Mouse (Mus musculus) gastrocnemius, adult 18-20 months (tissue): ENCODE measurements around the gene Trim71. TPM values are rescaled to one million over a fixed set of nuclear protein-coding genes. Genes with fewer than 3 reads are reported as not detected.

ENCODE experiments used
- DNase-seq: peaks from one replicate; pipeline ENCODE4 v3.0.0; 2021; ENCODE audit warnings: low spot score
- long read RNA-seq, 2 experiments: library from polyadenylated mRNA; stranded (forward); transcript quantifications; one replicate each; pipeline ENCODE4 v2.0.0; 2021
- total RNA-seq, 2 experiments: library from RNA; stranded (reverse); gene quantifications; 2 replicates each; pipeline ENCODE4 v1.2.3; 2021

Gene Trim71
- not detected for total RNA-seq
- long read RNA-seq, experiment 1, result 0 reads
- long read RNA-seq, experiment 2, result 0 reads

DNA sequence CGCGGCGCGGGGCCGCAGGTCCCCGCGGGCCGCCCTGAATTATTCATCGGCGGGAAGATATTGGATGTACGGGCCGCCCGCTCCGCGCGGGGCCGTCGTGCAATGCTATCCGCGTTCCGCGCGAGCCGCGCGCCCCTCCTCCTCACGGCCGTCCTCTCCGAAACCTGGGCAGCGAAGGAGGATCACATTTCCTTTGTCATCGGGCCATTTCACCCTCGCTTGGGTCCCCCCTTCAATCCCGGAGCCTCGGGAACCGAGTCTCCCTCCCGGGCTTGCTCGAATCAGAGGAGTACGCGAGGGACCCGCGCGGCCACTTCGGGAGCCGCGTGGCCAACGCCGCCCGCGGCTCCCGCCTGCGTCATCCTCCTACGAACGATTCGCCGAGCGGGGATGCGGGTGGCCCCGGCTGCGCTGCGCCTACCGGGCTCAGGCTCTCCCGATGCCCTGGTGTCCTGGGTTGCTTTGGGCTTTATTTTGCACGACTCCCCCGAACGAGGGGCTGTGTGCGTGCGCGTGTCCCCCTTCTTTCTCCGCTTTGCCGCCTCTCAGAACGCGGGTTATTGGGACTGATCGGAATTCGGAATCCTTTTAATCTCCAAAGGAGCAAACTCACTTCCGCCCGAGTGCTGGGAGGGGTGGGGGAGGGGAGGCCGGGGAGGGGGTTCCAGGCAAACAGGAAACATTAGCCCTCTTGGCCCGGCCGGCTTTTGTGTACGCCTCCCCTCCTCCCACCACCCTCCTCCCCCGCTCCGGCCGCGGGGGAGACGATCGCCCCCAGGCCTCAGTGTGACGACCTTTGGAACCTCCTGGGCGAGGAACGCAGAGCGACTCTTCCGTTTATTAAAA, at the start of gene Trim71:
TSS of gene Trim71 (minus strand) at position 609 of the 846 bp plus-strand sequence.
- DNase-seq, result no peak

DNA sequence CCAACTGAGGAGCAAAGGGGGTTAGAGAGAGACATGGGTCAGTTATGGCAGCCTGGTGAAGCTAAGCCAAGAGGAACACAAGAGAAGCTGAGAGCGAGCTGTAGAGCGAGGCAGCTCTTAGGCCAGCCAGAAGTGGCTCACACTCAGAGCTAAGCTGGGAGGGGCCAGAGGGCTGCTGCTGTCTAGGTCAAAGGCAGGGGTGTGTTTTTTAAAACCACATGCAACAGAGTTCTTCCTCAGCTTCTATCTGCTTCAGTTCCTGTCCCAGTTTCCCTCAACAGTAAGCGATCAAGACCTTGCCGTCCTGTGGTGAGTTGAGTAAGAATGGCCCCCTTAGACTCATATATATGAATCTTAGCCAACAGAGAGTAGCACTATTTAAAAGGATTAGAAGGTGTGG, 48.9 kb upstream of the Trim71 start:
- DNase-seq, result no peak

DNA sequence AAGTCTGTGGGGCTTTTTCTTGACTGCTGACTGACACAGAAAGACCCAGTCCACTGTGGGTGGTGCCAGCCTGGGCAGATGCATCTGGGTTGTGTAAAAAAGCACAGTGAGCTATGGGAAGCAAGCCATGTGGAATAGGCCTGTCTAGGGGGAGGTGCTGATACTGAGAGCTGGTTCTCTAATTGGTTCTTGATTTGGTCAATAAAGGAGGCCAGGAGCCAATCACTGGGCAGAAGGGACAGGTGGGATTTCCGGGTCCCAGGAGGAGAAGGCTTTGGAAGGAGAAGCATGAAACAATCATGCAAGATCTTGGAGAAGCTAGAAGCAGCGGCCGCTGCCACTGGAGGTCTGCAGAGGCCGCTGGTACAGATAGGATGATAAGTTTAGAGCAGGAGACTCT, 48.4 kb upstream of the Trim71 start:
- DNase-seq, result peak; percentile 9

DNA sequence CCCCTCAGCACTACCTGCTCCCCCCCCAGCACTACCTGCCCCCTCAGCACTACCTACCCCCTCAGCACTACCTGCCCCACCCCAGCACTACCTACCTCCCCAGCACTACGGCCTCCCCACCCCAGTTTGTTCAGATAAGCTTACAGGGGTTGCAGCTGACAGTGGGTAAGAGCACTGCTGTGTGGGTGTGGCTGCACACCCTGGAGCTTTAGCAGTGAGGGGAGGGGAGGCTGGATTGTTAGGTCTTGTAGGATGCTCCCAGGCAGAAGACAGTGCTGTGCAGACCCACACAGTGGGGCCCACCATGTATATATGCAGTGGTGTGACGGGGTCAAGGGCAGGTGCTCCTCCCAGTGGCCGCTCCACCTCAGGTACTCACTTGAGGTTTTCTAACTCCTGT, 46.1 kb upstream of the Trim71 start:
- no peak for DNase-seq

DNA sequence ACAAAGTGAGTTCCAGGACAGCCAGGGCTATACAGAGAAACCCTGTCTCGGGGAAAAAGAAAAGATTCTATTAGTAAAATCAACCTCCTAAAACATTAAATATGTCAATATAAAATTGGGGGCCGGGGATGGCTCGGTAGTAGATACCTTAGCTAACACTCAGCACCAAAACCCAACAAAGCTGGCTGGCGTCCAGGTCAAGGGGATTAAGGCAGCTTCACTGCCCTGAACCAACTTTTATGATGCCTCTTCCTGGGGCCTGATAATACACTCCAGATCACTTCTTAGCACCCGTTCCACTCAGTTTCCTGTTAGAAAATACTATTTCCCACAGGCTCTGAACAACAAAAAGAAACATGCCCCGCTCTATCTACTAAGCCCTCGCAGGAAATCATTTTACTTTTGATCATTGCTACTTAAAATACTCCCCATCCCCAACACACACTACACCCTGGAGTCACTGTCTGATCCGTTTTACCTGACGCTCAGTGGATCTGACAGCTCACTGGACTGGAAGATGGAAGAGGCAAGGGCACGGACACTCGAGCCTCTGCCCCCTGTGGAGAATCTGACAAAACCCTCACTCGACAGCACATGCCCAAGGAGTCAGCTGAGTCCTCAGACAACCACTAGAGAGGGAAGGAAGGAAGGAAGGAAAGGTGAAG, 39.8 kb upstream of the Trim71 start:
- no peak for DNase-seq

DNA sequence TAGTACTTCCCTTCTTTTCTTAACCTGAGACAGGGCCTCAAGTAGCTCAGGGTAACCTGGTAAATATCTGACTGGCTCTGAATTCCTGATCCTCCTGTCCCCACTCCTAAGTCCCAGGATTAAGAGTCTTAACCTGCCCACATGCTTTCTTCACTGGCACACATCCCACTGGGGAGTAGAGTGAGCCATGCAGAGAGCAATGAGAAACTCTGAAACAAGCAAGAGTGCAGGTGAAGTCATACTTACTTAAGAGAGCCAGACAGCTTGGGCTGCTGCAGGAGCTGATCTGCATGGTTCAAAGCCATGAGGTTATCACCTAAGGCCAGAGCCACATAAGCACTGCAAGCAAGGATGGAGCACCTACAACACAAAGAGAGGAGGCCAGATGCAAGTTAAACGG, 36.9 kb upstream of the Trim71 start:
- no peak for DNase-seq

DNA sequence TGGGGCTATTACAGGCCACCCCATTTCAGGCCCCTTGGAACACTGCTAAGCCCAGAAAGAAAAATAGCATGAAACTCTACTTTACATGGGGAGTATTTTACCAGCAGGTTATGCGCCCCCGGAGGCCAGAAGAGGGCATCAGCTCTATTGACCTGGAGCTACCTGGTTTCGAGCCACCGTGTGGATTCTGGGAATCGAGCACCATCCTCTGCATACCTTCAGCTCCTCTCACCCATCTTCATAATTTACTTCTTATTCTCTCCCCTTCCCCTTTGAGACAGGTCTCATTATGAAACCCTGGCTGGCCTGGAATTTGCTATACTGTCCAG, 20.8 kb upstream of the Trim71 start:
- no peak for DNase-seq

DNA sequence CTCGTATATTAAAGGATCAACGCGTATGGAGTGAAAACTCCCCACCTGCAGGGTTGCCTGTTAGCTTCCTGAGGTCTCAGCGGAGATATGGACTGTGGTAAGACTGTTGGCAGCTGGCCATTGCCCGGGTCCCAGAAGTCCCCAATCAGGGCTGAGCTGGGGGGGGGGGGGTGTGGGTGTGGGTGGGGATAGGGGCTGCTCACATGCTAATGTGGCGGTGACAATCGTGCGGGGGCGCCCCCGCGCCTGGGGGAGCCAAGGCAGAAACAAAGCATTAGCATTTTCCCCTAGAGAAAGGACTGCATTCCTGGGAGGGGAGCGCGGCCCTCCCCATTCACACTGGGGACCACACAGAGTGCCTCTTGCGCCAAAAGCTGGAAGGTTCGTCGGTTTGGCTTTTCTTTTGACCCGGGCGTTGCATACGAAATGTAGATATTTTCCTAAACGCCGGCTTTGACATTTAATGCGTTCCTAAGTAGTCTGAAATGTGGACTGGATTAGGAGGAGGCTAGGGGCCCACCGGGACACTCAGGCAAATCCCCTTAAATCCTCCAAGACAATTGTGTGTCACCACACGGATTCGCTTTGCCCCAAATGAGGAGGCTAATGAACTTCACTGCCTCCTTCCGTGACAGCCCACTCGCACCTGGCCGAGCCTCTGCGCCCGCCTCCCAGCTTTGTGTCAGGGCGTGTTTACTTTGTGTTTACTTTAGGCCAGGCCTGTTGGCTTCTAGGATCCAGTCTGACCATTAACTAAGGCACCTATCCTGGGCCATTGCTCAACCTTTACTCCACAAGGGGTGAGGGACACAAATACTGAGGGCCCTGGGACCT, 20.2 kb upstream of the Trim71 start:
- no peak for DNase-seq

DNA sequence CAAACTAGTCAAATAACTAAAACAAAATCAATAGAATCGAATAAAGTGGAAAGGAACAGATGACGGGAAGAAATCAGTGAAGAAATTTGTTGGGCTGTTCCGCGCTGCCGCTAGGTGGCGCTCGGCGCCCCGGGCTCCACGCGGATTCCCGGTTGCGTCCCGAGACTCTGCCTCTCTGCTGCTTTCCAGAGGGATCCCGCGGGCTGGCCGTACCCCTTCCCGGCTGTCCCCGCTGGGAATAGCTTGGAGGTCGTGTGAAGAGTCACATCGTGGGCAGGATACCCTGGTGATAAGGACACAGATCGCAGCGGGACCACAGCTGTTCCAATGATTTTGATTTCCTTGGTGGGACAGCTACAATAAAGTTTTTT, 19.6 kb upstream of the Trim71 start:
- DNase-seq, result peak; percentile 62

DNA sequence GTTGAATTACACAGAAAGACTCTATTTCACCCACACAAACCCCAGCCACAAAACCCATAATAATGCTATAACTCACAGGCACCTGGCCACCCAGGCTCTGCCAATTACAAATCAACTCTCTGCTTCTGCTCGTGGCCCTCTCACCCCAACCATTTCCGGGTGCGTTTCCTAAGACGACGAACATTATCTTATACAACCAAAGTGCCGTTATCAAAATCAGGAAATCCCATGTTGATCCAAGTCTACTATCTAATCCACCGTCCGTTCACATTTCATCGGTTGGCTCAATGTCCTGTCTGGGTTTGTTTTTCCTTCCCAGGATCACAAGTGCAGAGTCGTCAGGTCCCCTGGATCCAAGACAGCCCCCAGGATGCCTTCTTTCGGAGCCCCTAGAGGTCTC, 14.5 kb upstream of the Trim71 start:
- DNase-seq, result no peak

DNA sequence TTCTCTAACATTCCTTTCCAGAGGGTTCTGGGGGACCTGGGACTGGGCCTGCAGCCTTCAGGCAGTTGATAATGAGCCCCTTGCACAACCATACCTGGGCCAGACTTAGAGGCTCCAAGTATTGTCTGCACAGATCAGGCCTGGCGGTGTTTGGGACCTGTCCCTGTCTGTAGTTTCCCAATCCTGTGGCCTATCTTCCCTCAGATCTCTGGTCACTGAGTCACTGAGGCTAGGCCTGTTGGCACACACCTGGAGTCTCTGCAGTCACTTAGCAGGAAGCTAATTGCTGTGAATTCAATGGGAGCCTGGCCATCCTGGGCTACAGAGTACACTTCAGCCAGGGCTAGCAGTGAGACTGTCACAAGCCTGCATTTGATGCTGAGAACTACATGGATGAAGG, 11.8 kb upstream of the Trim71 start:
- DNase-seq, result no peak

DNA sequence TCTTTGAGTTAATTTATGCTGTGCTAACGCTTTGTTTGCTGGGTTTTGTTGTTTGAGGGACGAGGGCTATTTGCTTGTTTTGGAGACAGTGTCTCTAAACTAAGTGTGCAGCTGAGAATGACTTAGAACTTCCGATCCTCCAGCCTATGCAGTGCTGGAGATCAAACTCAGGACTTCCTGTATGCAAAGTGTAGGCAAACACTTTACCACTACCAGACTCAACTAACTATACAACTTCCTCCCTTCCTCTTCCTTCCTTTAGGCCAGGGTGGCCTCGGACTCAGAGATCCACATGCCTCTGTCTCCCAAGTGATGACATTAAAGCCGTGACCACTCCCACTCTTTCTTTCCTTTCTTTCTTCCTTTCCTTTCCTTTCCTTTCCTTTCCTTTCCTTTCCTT, 9.4 kb upstream of the Trim71 start:
- DNase-seq, result no peak

DNA sequence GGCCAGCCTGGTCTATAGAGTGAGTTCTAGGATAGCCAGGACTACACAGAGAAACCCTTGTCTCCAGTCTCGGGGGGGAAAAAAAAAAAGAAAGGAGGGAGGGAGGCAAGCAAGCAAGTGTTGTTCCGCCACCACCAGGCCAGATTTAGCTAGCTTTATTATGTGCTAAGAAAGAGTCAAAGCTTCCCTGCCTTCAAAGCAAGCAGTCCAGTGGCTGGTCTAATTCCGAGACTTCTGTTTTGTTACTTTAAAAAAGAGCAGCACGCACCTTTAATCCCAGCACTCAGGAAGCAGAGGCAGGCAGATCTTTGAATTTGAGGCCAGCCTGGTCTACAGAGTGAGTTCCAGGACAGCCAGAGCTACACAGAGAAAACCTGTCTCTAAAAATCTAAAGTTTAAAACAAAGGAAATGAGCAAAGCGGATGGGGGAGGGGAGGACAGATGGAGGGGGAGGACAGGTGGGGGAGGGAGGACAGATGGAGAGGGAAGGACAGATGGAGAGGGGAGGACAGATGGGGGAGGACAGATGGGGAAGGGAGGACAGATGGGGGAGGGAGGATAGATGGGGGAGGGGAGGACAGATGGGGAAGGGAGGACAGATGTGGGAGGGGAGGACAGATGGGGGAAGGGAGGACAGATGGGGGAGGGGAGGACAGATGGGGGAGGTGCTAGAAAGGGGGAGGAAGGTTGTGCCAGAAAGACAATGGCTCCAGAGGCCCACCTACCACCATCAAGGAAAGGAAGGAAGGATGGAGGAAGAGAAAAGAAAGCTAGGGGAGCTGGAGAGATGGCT, 4.7 kb upstream of the Trim71 start:
- DNase-seq, result no peak

DNA sequence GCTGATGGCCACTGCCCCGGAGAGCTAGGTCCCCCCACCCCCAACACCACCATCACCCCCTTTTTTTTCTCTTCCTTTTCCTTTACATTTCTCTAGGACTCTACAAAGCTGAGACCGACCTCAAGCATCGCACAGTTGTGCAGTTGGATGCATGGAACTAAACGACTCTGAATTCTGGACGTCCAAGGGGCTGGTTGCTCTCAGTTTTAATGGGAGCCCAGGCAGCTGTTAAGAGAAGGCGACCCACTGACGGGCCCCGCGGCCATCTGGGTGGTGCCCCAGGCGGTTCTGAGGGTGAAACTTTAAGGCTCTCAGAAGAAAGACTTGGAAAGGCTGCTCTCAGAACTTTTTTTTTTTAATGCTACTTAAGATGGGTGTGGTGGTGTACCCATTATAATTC, 498 bp upstream of the Trim71 start:
- DNase-seq, result no peak

DNA sequence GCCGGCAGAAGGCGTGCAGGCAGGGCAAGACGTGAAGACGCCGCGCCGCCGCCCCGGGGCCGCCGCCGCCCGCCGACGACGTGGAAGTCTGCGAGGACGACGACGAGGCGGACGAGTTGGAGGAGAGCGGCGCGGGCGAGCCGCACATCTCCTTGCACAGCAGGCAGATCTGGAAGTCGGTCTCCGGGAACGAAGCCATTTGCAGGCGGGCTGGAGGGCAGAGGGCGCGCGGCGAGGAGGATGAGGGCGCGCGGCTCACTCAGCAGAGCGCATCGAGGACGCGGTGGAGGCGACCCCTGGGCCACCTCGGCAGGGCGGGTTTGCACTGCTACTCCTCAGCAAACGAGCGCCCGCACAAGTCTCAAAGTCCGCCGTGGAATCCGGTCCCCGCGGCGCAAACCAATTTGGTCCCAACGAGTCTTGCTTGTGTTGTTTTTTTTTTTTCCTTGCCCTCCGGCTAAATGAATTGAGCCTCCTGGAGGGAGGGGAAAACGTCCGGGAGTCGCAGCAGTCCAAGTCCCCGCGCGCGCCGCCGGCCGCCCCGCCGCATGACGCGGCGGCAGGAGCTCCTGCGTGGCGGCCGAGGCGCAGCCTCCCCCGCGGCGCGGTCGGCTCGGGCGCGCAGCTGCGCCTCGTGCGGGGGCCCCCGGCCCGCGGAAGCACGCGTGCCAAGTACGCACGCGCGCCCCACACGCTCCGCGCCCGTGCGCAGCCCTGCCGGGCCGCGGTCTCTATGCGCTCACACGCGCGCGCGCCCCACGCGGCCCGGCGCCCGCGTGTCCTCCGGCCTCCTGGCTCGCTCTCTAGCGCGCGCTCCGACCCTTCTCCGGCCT, 1.0 kb downstream of the Trim71 start:
- no peak for DNase-seq

DNA sequence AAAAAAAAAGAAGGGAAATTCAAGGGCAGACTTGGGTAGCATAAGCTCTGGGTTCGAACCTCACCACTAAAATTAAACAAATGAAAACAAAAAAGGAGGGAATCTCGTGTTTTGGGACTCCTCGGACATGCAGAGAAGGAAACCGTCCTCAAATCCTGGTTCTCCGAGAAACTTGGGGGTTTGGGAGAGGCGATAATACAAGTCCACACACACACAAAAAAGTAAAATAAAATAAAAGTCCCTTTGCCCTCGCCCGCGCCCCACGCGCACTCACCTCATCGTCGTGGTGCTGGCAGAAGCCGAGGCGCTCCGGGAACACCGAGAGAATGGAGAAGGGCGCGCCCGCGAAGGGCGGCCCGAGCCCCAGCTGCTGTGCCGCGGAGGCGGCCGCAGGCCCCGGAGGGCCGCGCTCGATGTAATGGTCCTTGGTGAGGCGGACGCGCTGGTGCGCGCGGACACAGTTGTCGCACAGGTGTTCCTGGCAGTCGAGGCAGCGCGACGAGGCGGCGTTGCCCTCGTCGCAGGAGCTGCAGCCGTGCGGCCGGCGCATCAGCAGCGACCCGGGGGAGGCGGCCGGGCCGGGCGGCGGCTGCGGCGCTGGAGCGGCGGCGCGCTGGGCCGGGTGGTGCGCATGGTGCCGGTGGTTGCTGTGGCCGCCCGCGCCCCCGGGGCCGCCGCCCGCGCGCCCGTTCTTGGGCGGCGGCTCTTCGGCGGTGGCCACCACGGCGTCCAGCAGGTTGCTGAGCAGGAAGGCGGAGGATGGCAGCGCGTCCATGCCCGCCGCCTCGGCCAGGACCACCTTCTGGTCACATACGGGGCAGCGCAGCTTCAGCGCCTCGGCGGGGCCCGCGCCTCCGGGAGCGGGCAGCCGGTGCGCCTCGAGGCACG, 1.9 kb downstream of the Trim71 start:
- no peak for DNase-seq

DNA sequence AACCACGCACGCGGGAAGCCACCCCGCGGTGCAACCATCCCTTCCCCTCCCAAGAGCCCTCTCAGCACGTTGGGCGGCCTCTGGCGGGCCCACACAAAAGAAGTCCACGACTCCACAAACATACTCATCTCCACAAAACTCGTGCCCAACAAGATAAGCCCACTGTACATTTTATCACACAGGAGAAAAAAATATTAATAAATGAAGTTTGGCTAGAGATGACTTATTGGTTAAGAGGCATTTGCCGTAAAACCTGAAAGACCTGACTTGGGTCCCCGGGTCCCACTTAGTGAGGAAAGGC, 2.5 kb downstream of the Trim71 start:
- DNase-seq, result no peak

DNA sequence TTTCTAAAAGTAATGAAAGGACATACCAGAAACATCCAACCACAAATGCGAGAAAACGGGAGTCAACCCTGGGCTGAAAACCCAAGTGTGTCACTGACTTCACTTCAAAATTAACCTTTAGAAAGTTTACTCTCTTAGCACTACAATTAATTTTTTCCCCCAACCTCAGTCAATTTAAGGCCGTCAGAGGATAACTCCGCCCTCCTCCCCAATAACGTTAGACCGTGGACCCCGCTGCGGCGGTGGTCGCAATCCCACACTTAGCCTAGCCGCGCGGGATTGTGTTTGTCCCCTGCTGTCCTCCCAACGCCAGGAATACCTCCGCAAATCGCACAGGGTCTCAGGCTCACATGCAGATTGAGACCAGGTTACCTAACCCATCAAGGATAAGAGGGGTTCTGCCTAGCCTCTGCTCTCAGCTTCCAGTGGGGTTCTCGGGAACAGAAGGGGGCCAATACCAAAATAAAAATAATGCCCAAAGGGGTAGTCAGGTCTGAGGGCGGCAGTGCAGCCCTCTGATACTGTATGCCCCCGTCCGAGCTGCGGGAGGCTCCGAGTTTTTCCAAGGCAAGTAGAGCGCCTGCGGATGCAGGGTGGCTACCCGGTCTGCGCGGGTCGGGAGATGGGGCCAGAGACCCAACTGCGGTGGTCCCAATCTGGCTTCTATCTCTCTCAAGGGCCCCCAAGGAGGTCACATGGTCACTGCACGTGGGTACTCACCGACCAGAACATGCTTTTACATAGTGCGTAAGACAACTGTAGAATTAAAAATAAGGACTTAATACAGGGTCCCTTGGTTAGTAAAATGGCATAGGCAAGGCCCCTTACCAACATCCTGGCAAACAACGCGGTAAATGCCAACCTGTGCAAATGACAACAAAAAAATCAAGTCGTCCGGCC, 3.1 kb downstream of the Trim71 start:
- DNase-seq, result no peak

DNA sequence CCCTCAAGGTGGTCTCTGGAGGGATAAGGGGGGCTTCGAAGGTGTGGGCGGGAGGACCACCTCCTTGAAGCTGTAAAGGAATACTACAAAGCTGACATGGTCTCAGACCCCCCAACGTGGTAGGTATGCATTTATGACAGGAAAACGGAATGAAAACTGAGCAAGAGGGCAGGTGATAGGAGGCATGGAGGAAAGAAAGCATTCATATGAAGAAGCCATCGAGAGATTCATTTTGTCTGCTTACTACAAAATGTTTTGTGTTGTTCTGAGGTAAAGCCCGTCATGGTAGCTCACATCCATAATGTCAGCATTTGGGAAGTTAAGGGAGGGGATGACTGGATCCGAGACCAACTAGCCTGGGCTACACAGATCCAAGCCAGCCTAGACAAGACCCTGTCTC, 4.0 kb downstream of the Trim71 start:
- no peak for DNase-seq
